Mouse (Mus musculus) forebrain, embryonic 11.5 days (tissue): Measurements from ENCODE around the gene Dnaaf1. TPM values are rescaled to one million over a fixed set of nuclear protein-coding genes. Genes with fewer than 3 reads are reported as not detected.

Experiments used
- ATAC-seq: fragments of 200-750 bp; cut with Nextera tagmentation; replicated peaks from 2 replicates; pipeline ENCODE4 v1.8.0; 2017; ENCODE audit warnings: moderate TSS enrichment; ENCODE audit not compliant: low FRiP score
- DNase-seq: peaks from one replicate; pipeline ENCODE4 v3.0.0-alpha.2; 2017; ENCODE audit warnings: low spot score
- H3K27ac ChIP-seq: fragments of 300-500 bp; sonication (generic); 2 replicates; pipeline ENCODE4 v1.5.1; 2014; ENCODE audit warnings: low read depth, low read length
- H3K27me3 ChIP-seq: fragments of 300-500 bp; sonication (generic); 2 replicates; pipeline ENCODE4 v1.6.1; 2014; ENCODE audit warnings: mild to moderate bottlenecking, low read length, mixed read lengths; ENCODE audit not compliant: control insufficient read depth, insufficient read depth
- H3K36me3 ChIP-seq: fragments of 300-500 bp; sonication (generic); 2 replicates; pipeline ENCODE4 v1.6.1; 2014; ENCODE audit warnings: mild to moderate bottlenecking, low read length, moderate library complexity, mixed read lengths; ENCODE audit not compliant: control insufficient read depth, insufficient read depth
- H3K4me1 ChIP-seq: fragments of 300-500 bp; sonication (generic); replicated peaks from 2 replicates; pipeline ENCODE4 v1.6.1; 2014; ENCODE audit warnings: low read length, mixed read lengths; ENCODE audit not compliant: control insufficient read depth, insufficient read depth
- H3K4me2 ChIP-seq: fragments of 300-500 bp; sonication (generic); 2 replicates; pipeline ENCODE4 v1.6.1; 2014; ENCODE audit warnings: low read depth, mild to moderate bottlenecking, low read length, moderate library complexity, mixed read lengths; ENCODE audit not compliant: severe bottlenecking
- H3K4me3 ChIP-seq: fragments of 300-500 bp; sonication (generic); 2 replicates; pipeline ENCODE4 v1.5.1; 2014; ENCODE audit warnings: low read depth, low read length
- H3K9ac ChIP-seq: fragments of 300-500 bp; sonication (generic); 2 replicates; pipeline ENCODE4 v1.6.1; 2014; ENCODE audit warnings: low read length
- H3K9me3 ChIP-seq: fragments of 300-500 bp; sonication (generic); 2 replicates; pipeline ENCODE4 v1.6.1; 2016; ENCODE audit warnings: low read length, mixed read lengths; ENCODE audit not compliant: control insufficient read depth
- WGBS: fragments of 180-500 bp; shearing (Covaris S2); extraction: QIAGEN DNeasy Blood & Tissue Kit; methylation state at CpG from one replicate; pipeline ENCODE4 v1.1.7; 2014; 5-methylcytosine and 5-hydroxymethylcytosine counted together
- polyA plus RNA-seq: library from polyadenylated mRNA; unstranded; fragments of >200 nt; fragmentation: Nextera tagmentation; extraction: Ambion mirVana; gene quantifications from 2 replicates; pipeline ENCODE4 v1.2.1, GENCODE M21; 2014

Dnaaf1 gene
- polyA plus RNA-seq, 1 experiment from 2014 or later = not detected

DNA sequence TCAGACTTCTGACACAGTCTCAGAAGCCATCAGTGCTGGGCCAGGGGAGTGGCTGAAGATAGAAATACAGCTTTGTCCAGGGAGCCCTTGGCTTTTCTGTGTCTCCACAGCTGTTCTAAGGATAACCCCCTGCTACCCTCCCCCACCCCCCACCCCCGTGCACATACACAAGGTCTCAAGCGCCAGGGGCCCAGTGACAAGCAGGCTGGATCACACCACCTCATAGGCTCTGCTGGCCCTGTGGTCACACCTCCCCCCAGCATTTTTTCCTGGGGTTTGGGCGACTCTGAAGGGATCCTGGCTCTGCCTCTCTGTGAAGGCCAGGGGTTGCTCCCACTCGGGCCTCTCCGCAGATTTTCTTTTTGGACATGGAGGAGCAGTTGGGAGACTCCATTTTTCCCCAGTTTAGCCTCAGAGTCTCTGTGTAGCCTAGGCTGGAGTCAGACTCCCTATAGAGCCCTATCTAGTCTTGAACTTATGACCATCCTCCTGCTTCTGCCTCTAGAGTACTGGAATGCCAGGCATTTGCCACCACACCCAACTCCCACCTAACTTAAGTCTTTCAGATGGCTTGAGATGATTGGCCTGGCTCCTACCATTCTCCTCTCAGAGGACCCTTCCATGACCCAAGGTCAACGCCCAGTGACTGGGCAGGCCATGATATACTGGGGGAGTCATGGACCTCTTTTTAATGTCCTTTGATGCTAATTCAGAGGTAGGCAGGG lies 45.2 kb downstream of the Dnaaf1 start:
- Histone ChIP-seq H3K27me3 (no peaks in the 10 kb centered on the region; the same call in 1 of the 2 replicates), H3K9me3 (no peaks in the 10 kb centered on the region), H3K9ac (no peak overlapping the region), H3K27ac (no peak overlapping the region), H3K4me2 (no peak overlapping the region), H3K36me3 (no peaks in the 10 kb centered on the region), H3K4me1 (no peaks in the 10 kb centered on the region), H3K4me3 (no peak overlapping the region)
- no peak for ATAC-seq
- 79% methylated on average over 6 of the region's 6 CpGs for WGBS
- no peak for DNase-seq

GRCm38 (mm10) chr8:119620848-119621465 lies 45.9 kb downstream of the Dnaaf1 start:
- H3K9ac ChIP-seq = no peak overlapping the region
- no peaks in the 10 kb centered on the region; the same call in 1 of the 2 replicates for H3K27me3 ChIP-seq
- H3K36me3 ChIP-seq = no peaks in the 10 kb centered on the region
- DNase-seq (no peak), ATAC-seq (no peak)
- H3K27ac ChIP-seq = no peak overlapping the region
- H3K4me3 ChIP-seq = no peak overlapping the region
- H3K4me2 ChIP-seq = no peak overlapping the region
- H3K4me1 ChIP-seq = no peaks in the 10 kb centered on the region
- no peaks in the 10 kb centered on the region for H3K9me3 ChIP-seq
- WGBS = 88% methylated on average over 14 of the region's 14 CpGs

- no peak for ATAC-seq
- WGBS = 67% methylated on average over 4 of the region's 4 CpGs
Observed at GRCm38 (mm10) chr8:119622555-119622954, 47.5 kb downstream of the Dnaaf1 start.

DNA sequence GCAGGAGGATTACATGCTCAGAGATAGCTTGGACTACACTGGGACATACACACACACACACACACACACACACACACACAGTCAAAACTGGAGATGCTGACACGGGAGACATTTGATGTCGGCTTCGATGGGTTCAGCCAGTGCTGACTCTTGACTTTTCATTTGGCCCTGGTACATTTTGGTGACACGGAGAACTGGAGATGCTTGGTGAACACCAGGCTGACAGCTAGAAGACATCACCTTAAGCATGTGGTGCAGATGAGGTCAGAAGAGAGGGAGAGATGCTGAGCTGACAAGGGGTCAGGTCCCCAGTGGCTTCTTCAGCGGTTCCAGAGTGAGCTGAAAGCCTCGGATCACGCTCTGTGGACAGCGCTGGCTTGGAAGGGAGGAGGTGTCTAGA lies 48.0 kb downstream of the Dnaaf1 start:
- no peaks in the 10 kb centered on the region for H3K4me1 ChIP-seq
- H3K27me3 ChIP-seq = no peaks in the 10 kb centered on the region; the same call in 1 of the 2 replicates
- DNase-seq = no peak
- H3K4me2 ChIP-seq = no peak overlapping the region
- ATAC-seq = no peak
- 85% methylated on average over 8 of the region's 8 CpGs for WGBS
- H3K9ac ChIP-seq = no peak overlapping the region
- no peaks in the 10 kb centered on the region for H3K36me3 ChIP-seq
- no peak overlapping the region for H3K4me3 ChIP-seq
- H3K9me3 ChIP-seq = no peaks in the 10 kb centered on the region
- no peak overlapping the region for H3K27ac ChIP-seq

More at GRCm38 (mm10) chr8:119622555-119622954, 47.5 kb downstream of the Dnaaf1 start:
- no peak overlapping the region for H3K9ac ChIP-seq
- no peaks in the 10 kb centered on the region for H3K9me3 ChIP-seq
- no peaks in the 10 kb centered on the region; the same call in 1 of the 2 replicates for H3K27me3 ChIP-seq
- no peak for DNase-seq
- no peak overlapping the region for H3K4me2 ChIP-seq
- H3K27ac ChIP-seq = no peak overlapping the region
- no peaks in the 10 kb centered on the region for H3K36me3 ChIP-seq
- H3K4me1 ChIP-seq = no peaks in the 10 kb centered on the region
- H3K4me3 ChIP-seq = no peak overlapping the region

DNA sequence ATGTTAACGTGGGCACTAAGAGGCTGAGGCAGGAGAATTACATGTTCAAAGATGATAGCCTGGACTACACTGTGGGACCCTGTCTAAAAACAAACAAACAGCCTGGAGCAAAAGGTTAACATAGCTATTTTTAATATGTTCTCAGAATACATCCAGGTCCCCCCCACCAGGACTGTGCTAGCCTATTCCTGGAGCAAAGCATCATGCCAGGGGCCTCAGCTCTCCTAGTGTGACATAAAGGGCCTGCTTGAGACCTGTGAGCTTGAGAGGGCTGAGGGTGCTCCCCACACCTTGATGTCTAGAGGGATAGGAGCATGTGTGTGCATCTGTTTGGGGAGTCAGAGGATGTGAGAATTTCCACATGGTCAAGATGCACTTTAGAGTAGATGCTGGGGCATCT lies 48.7 kb downstream of the Dnaaf1 start:
- no peak overlapping the region for H3K4me2 ChIP-seq
- no peak overlapping the region for H3K4me3 ChIP-seq
- no peaks in the 10 kb centered on the region for H3K36me3 ChIP-seq
- ATAC-seq = no peak
- H3K27ac ChIP-seq = no peak overlapping the region
- 89% methylated on average over 1 of the region's 1 CpGs for WGBS
- H3K27me3 ChIP-seq = no peaks in the 10 kb centered on the region; the same call in 1 of the 2 replicates
- no peaks in the 10 kb centered on the region for H3K4me1 ChIP-seq
- no peaks in the 10 kb centered on the region for H3K9me3 ChIP-seq
- no peak for DNase-seq
- no peak overlapping the region for H3K9ac ChIP-seq

- H3K27ac ChIP-seq = no peak overlapping the region
- no peak overlapping the region for H3K9ac ChIP-seq
- no peaks in the 10 kb centered on the region; the same call in 1 of the 2 replicates for H3K27me3 ChIP-seq
- no peak for ATAC-seq
- WGBS = 89% methylated on average over 7 of the region's 7 CpGs
- no peak overlapping the region for H3K4me3 ChIP-seq
- H3K4me1 ChIP-seq = no peaks in the 10 kb centered on the region
- DNase-seq = no peak
- no peak overlapping the region for H3K4me2 ChIP-seq
- H3K36me3 ChIP-seq = no peaks in the 10 kb centered on the region
- H3K9me3 ChIP-seq = no peaks in the 10 kb centered on the region
Observed at GRCm38 (mm10) chr8:119624916-119625315, 49.9 kb downstream of the Dnaaf1 start.

DNA sequence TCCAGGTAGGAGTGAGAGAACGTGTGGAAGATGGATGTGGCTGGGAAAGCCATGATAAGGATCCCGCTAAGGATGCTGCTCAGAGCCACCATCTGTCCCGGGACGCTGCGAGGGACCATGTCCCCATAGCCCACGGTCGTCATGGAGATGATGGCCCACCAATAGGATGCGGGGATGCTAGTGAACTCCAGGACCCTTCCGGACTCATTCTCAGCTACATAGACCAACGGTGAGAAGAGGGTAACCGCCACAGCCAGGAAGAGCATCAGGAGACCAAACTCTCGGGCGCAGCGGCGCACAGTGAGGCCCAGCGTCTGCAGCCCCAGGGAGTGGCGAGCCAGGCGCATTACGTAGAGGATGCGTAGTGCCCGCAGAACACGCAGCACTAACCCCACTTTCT lies 50.8 kb downstream of the Dnaaf1 start:
- Histone ChIP-seq H3K27me3 (no peaks in the 10 kb centered on the region; the same call in 1 of the 2 replicates), H3K9ac (no peak overlapping the region), H3K9me3 (no peaks in the 10 kb centered on the region), H3K4me2 (no peak overlapping the region), H3K4me1 (no peaks in the 10 kb centered on the region), H3K27ac (no peak overlapping the region), H3K4me3 (no peak overlapping the region), H3K36me3 (no peaks in the 10 kb centered on the region)
- DNase-seq = no peak
- ATAC-seq = no peak
- WGBS = 88% methylated on average over 22 of the region's 22 CpGs

DNA sequence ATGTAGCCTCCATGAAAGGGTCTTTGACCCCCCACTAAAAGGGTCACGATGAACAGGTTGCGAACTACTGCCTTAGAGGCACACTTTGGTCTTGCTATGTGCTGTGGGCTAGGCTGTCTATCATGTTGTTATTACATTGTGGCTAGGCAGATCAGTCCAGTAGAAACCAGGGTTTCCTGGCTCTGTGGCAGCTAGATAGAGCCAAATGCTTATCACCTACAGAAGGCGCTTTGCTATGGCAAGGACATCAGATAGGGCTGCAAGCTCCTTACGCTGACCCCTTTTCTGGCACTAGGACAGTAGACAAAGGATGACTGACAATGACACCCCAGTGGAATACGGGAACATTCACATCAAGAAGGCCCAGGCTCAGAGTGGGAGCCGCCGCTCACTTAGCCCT lies 52.2 kb downstream of the Dnaaf1 start:
- ATAC-seq (no peak), DNase-seq (no peak)
- Histone ChIP-seq H3K27ac (no peak overlapping the region), H3K4me1 (no peaks in the 10 kb centered on the region), H3K9ac (no peak overlapping the region), H3K27me3 (peaks cover 1% of the 10 kb centered on the region; the same call in 1 of the 2 replicates), H3K4me2 (no peak overlapping the region), H3K9me3 (no peaks in the 10 kb centered on the region), H3K36me3 (no peaks in the 10 kb centered on the region), H3K4me3 (no peak overlapping the region)
- 80% methylated on average over 7 of the region's 7 CpGs for WGBS
